Mouse (Mus musculus): ENCODE data around the gene Gm14226. TPM values are rescaled to one million over a fixed set of nuclear protein-coding genes. Genes with fewer than 3 reads are reported as not detected.
"Not testable (repeated sequence)": the region's sequence is repeated elsewhere in the genome, so short reads cannot be mapped to it uniquely, and the experiment has no call there.

The Gm14226 gene
- total RNA-seq, 2 experiments from 2014 or later, result not detected

DNA sequence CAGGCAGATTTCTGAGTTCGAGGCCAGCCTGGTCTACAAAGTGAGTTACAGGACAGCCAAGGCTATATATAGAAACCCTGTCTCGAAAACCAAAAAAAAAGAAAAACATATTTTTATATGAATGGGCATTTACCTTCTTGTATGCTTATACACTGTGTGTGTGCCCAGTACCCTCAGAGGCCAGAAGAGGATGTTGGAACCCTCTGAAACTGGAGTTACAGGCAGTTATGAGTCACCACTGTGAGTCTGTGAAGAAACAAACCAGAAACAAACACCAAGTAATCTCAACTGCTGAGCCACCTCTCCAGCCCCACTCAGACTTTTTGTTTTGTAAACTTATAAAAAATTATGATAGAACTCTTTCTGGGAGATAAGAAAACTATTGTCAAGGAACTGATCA lies 28.7 kb downstream of the Gm14226 start:
- no peak for ATAC-seq (replicated peaks; ENCODE audit: low FRiP score, poor library complexity, severe bottlenecking)

DNA sequence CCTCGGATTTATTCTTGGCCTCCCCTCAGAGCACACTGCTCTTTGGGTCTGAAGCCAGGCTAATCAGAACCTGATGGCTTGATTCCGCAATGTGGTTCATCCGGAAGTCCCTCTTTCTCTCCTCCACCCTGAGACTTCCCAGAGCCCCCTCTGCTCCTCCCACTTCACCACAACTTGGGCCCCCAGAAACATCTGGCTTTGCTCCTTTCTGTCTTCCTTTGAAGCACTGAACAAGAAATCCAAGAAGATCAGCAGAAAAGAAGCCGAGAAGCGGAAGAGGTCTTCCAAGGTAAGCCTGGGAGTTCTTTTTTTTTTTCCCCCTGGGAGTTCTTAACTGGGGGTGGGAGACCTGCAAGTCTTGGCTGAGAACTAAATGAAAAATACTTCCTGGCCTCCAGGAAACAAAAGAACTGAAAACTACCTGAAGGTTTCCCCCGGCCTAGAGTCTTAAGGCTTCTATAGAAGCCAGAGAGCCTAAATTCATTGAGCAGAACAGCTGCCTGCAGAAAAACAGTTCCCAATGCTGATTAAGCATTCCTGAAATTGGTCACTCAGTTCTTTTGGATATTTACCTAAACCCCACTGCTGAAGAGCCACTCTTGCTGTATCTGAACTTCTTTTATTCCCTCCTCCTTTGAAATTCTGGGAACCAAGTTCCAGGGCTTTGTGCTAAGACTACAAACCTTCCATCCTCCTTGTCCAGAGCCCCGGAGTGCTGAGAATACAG lies 29.5 kb downstream of the Gm14226 start:
- ATAC-seq (replicated peaks; ENCODE audit: low FRiP score, poor library complexity, severe bottlenecking), result no peak

DNA sequence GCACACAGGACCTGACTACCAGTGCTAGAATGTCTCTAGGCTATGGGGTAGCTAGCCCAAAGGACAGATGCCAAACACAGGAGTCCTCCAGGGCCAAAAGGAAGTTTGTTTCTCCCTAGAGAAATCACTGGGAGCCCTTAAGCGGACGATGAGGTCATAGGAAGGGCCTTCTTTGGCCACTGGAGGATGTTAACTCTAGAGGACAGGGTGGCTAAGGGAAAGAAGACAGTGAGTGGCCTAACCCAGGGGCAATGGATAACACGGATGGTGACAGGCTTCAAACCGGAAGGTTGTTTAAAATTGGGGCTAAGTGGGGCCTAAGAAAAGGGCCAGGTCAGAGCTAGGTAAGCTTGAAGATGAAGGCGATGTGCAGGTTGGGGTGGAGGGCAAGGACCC lies 32.0 kb downstream of the Gm14226 start:
- ATAC-seq (replicated peaks; ENCODE audit: low FRiP score, poor library complexity, severe bottlenecking), result peak; percentile 23

DNA sequence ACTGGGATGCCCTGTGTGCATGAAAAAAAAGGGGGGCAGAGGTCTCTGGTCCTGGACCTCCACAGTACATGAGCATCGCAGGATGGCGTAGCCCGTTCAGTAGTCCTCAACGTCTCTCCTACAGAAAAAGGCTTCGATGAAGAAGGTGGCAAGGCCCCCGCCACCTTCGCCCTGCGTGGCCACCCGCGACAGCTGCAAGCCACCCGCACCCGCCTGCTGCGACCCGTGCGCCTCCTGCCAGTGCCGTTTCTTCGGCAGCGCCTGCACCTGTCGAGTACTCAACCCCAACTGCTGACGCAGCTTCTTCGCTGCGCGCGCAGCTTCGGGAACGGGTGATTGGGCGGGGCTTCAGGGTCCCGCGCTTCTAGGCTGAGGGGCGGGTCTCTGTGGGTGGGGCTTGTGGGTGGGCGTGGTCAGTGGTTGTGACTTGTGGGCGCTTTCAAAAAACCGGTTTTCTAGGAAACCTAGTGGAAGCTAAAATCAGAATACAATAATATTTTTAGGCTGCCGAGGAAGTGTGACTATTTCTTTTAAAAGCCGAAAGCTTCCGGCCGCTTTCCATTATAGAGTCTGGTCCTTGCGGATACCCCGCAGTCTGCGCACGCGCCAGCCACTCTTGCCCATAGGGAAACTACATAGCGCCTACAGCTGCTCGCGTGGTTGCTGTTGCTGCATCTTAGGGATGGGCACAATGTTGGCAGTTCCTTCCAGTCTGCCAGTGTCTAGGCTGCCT lies 32.6 kb downstream of the Gm14226 start:
- ATAC-seq (replicated peaks; ENCODE audit: low FRiP score, poor library complexity, severe bottlenecking), result peak; percentile 94

DNA sequence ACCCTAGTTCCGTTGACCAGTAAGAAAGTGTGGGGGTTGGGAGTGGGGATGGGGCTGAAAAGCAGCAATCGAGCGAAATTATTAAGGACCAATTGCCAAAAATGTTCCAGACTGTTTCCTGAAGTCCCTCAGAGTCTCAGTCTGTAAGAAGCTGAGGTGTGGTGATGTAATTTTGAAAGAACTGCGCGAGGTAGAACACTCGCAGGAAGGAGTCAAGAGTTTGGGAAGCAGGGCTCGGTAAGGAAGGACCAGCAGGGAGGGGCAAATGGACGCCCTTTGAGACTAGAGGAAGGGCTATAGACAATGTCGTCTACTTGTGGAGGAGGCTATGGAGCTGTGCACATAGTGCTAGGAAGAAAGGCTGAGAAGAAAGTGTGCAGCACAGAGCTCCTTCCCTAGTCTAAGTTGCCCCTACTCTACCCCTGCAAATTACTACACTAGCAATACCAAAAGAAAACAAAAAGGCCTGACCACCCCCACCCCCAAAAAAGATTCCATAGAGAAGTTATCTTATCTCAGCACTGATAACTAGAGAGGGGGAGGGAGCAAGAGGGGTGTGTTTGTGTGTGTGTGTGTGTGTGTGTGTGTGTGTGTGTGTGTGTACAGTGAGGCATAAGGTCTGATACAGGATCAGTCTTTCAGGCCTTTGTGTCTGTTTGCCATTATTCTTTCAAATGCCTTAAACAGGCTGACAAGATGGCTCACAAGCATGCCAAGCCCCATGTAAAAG lies 33.7 kb downstream of the Gm14226 start:
- ATAC-seq (replicated peaks; ENCODE audit: low FRiP score, poor library complexity, severe bottlenecking), result no peak

DNA sequence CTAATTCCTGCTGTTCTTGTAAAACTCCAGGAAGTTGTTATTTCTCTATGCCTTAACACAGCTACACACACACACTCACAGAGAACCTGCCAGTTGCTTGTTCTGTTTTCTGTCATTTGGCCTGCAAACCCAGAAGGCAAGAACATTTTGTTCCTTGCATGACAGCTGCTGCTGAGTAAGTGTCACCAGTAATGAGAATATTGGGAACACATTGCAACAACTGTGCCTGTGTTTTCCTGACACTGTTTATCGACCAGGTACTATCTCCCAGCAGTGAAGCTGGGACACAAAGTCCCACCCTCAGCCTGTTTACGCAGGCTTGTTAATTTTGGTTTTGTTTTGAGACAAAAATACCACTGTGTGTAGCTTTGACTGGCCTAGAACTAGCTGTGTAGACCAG lies 34.6 kb downstream of the Gm14226 start:
- no peak for ATAC-seq (replicated peaks; ENCODE audit: low FRiP score, poor library complexity, severe bottlenecking)

DNA sequence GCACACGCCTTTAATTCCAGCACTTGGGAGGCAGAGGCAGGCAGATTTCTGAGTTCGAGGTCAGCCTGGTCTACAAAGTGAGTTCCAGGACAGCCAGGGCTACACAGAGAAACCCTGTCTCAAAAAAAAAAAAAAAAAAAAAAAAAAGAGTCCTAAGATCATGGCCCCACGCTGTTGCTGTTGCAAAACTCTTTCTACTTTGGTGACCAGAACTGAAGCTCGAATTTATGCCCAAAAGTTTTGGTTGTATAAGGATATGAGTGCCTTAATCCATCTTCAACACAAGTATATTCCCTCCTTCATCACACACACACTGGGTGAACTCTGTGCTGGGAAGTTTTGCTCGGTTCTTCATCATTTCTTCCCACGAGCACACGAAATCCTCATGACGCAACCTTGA lies 35.4 kb downstream of the Gm14226 start:
- ATAC-seq (replicated peaks; ENCODE audit: low FRiP score, poor library complexity, severe bottlenecking), result not testable (repeated sequence)

DNA sequence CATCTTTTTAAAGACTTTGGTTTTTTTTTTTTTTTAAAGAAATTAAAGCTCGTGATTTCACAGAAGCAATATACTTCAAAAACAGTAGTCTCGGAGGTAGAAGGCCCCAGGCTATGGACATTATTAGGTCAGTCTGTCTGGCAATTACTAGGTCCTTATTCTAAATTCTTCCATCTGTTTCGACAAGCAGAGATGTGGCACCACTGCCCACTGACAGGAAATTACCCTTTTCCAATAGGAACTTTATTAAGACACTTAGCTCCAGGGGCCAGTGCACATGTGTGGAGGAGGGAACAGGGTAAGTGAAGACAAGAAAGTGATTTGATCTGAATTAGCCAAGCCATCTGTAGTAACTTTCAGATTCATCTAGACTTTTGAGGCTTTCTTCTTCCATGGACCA lies 36.6 kb downstream of the Gm14226 start:
- no peak for ATAC-seq (replicated peaks; ENCODE audit: low FRiP score, poor library complexity, severe bottlenecking)

DNA sequence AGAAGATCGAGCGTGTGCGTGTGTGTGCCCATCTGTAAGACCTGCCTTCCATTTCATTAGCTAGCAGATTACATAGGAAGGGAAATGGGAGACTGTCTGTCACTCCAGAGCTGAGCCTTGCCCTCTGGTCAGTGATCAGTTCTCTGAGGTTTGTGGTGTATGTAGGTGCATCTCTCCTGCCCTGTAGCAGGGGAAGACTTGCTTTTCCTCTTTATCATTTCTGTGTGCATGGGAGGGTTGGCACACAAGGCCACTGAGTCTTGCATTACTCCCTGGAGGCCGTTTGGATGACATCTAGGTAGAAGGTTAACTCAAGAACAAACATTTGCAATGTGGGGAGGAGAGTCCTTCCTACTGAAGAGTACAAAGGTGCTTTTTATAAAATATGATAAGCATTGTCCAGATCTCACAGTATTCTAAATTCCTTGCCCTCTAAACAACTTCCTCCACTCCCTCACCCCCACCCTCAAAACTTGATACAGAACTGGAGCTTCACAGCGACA lies 38.1 kb downstream of the Gm14226 start:
- no peak for ATAC-seq (replicated peaks; ENCODE audit: low FRiP score, poor library complexity, severe bottlenecking)

DNA sequence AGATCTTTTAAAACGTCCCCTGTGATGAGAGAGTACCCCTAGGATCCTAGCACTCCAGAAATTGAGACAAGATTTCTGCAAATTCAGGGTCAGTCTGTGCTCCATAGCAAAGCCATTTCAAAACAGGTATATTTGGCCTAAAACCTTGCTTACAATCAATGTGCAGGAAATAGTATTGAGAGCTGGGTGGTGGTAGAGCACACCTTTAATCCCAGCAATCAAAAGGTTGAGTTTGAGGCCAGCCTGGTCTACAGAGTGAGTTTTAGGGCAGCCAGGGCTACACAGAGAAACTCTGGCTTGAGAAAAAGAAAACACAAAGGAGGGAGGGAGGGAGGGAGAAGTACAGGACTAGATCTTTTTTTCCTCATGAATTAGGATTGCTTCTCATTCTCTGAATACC lies 39.3 kb downstream of the Gm14226 start:
- no peak for ATAC-seq (replicated peaks; ENCODE audit: low FRiP score, poor library complexity, severe bottlenecking)

DNA sequence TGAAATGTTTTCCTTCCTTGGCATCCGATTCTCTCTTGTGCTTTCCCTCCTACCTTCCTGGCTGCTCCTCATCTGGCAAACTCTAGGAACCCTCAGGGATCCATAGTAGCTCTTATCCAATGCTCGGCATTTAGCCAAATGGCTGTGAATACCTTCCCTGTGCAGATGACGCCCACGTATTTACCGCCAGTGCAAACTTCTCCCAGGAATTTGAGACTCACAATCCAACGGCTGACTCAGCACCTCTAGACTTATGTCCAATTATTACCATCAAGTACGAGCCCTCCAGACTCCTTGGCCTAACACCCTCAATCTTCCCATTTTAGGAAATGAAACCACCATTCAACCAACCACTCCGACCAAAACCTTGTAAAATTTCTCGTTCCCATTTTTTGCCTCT lies 53.0 kb downstream of the Gm14226 start:
- no peak for ATAC-seq (replicated peaks; ENCODE audit: low FRiP score, poor library complexity, severe bottlenecking)

DNA sequence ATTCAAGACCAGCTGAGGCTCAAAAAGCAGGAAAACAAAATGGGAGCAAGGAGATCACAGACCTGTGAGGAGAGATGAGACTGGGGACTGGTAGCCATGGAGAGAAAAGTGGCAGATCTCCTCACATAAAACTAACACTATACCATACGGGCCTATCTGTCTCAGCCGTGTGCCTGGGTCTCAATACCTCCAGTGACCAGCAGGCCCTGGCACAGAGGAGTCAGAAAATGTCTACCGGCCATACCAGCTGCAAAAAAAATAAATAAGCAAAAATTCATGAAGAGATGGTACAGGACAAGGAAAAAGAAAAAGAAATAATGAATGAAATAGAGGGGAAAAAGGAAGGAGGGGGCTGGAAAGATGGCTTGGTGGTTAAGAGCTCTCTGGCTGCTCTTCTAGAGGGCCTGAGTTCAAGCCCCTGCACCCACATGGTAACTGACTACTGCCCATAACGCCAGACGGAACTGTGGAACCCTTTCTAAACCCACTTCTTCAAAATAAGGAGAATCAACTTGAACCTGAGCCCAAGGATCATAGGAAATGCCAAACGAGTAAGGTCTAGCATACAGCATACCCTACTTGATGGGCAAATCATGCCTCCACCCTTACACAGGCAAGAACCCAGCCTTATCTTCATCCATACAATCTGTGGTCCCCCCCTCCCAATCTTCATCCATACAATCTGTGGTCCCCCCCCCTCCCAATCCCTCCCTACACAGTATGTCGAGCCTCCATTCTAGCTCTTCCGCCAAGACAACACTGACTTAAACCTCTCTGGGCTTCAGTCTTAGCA lies 54.5 kb downstream of the Gm14226 start:
- ATAC-seq (replicated peaks; ENCODE audit: low FRiP score, poor library complexity, severe bottlenecking), result no peak

DNA sequence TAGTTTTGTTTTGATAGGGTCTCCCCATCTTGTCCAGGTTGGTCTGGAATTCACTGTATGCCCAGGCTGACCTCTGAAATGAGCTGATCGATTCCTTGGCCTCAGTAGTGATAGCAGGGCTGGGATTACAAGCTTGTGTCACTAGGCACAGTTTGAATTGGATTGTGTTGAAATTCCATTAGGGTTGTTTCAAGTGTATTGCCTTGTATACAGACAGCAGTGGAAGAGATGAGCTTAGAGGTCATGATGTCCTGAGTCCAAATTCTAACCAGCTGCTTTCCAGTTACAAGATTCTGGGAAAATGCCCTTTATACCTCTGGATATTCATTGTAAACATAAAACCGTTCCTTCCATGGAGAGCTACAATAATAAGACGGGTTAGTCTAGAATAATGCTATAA lies 55.3 kb downstream of the Gm14226 start:
- ATAC-seq (replicated peaks; ENCODE audit: low FRiP score, poor library complexity, severe bottlenecking), result no peak

DNA sequence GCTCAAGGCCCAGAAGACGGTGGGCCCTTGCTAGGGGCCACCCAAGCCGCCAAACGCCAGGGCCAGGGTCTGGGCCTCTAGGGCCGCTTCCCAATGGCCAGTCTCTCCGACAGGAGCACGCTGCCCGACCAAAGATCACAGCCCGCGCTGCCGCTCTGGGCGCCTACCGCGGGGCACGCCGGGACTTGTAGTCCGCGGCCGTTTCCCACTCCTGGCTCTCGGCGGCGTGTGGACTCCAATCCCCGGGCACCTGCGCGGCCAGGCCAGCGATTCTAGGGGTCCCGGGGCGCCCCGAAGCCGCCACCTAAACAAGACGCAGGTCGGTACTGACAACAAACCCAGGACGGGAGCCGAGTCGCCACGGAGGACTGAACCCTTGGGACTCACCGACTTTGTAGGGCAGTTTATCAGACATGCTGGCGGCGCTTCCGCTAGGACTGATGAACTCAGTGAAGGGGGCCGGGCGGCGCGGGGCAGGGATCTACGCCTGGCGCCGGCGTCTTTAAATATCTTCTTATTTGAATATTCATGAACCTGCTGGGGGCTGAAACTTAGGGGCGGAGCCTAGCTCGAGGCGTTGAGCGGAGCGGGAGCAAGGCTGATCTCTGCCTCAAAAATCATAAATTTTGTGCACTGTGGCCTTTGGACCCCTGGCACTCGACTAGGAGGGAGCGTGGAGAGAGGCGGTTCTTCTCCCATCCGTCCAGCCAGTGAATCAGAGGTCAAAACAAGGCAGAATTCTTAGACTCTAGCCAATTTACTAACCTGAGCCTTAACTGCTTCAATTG lies 56.1 kb downstream of the Gm14226 start, which contains the start of gene Ahcy:
Gene Ahcy (minus strand): TSS at position 520 of the 788 bp plus-strand sequence.
- ATAC-seq (replicated peaks; ENCODE audit: low FRiP score, poor library complexity, severe bottlenecking), result peak; percentile 94

DNA sequence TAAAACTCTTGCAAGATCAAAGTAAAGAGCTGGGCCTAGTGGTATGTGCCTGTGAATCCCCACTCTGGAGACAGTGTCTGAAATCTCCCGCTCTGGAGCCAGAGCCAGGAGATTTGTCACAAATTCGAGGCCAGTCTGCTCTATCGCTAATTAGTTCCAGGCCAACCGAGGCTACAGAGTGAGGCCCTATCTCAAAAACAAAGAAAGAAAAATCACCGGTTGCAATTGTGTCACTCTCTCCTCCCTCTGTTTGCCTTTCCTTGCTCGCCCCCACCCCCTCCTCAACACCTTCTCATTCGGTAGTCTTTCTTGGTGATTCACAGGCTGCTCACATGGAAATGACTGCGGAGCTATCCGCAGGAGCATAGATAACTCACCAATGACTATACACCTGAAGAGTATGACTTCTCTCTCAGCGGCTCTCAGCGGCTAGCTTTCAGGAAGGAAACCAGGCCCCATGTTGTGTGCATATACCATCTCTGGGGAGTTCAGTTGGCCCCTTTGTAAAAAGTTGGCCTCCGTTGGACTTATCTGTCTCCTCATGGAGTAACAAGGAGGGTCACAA lies 56.8 kb downstream of the Gm14226 start:
- peak; percentile 10; the same call in 1 of the 2 replicates for ATAC-seq (replicated peaks; ENCODE audit: low FRiP score, poor library complexity, severe bottlenecking)

DNA sequence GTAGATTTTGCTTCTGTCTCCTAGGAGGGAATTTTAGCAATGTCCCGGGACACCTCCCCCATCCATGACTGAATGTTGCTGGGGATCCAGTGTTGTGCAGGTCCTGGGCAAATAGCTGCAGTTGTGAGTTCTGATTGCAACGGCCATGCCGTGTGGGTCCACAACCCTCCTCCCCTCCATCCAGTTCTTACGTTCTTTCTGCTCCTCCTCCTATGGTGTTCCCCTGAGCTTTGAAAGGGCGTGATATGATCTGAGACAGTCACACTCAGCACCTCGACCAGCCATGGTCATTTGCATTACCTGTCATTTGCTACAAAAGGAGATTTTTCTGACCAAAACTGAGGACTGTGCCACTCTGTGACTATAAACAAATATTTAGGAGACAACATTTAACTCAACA lies 57.6 kb downstream of the Gm14226 start:
- ATAC-seq (replicated peaks; ENCODE audit: low FRiP score, poor library complexity, severe bottlenecking), result no peak
